Mouse (Mus musculus) right cerebral cortex, adult 2 months (tissue): Measurements from ENCODE around the gene Cntrob.

Experiments used
- DNase-seq, 2 experiments: peaks; one replicate each; pipeline ENCODE4 v3.0.0; 2021 to 2022; ENCODE audit warnings: low spot score in 2 of 2

Gene Cntrob

GRCm38 (mm10) chr11:69323667-69324111, at the start of gene Cntrob, which contains the start of gene Trappc1:
Cntrob (minus strand) TSS chr11:69323775.
Trappc1 (plus strand) TSS chr11:69323980.
- DNase-seq, result peak; percentile 98 to 99

GRCm38 (mm10) chr11:69372780-69373170, 49.2 kb upstream of the Cntrob start:
- DNase-seq, result no peak

GRCm38 (mm10) chr11:69372056-69372779, 48.6 kb upstream of the Cntrob start:
- DNase-seq, result peak; percentile 76 to 77

GRCm38 (mm10) chr11:69371601-69372000, 48.0 kb upstream of the Cntrob start:
- DNase-seq, result peak in 1 of 2 experiments; percentile 10

GRCm38 (mm10) chr11:69370817-69371215, 47.2 kb upstream of the Cntrob start:
- DNase-seq, result no peak

- no peak for DNase-seq
Measured at GRCm38 (mm10) chr11:69369990-69370816, 46.6 kb upstream of the Cntrob start.

- no peak for DNase-seq
Measured at GRCm38 (mm10) chr11:69369215-69369989, 45.8 kb upstream of the Cntrob start, which contains the start of gene Chd3. Chd3 (minus strand) TSS chr11:69369406.

- DNase-seq, result no peak
Measured at GRCm38 (mm10) chr11:69368356-69369214, 45.0 kb upstream of the Cntrob start.

- peak in 1 of 2 experiments; percentile 26 for DNase-seq
Measured at GRCm38 (mm10) chr11:69367616-69368355, 44.2 kb upstream of the Cntrob start.

- DNase-seq, result peak; percentile 49 to 60
Measured at GRCm38 (mm10) chr11:69366855-69367615, 43.5 kb upstream of the Cntrob start.

- DNase-seq, result peak; percentile 96
Measured at GRCm38 (mm10) chr11:69366157-69366854, 42.7 kb upstream of the Cntrob start.

- no peak for DNase-seq
Measured at GRCm38 (mm10) chr11:69365722-69366121, 42.1 kb upstream of the Cntrob start.

GRCm38 (mm10) chr11:69364910-69365309, 41.3 kb upstream of the Cntrob start:
- peak; percentile 85 to 86 for DNase-seq

- no peak for DNase-seq
Measured at GRCm38 (mm10) chr11:69364376-69364775, 40.8 kb upstream of the Cntrob start.

- DNase-seq, result no peak
Measured at GRCm38 (mm10) chr11:69362479-69362878, 38.9 kb upstream of the Cntrob start.

GRCm38 (mm10) chr11:69362021-69362420, 38.4 kb upstream of the Cntrob start:
- no peak for DNase-seq

GRCm38 (mm10) chr11:69357690-69358089, 34.1 kb upstream of the Cntrob start:
- no peak for DNase-seq

- no peak for DNase-seq
Measured at GRCm38 (mm10) chr11:69356544-69356943, 33.0 kb upstream of the Cntrob start.

- DNase-seq, result no peak
Measured at GRCm38 (mm10) chr11:69346441-69346840, 22.9 kb upstream of the Cntrob start.
